Mouse (Mus musculus) bone marrow, adult 2 months (tissue): ENCODE data around the gene Lrrc38. TPM values are rescaled to one million over a fixed set of nuclear protein-coding genes. Genes with fewer than 3 reads are reported as not detected.

Source experiments
- H3K27ac ChIP-seq: fragments of 200-500 bp; 2 replicates; pipeline ENCODE4 v1.5.1; 2012; ENCODE audit warnings: low read depth, mild to moderate bottlenecking, control low read depth, inconsistent platforms, low read length; ENCODE audit not compliant: control insufficient read depth, poor library complexity, insufficient read depth
- H3K4me1 ChIP-seq: fragments of 200-500 bp; 2 replicates; pipeline ENCODE4 v1.6.1; 2011; ENCODE audit warnings: low read length; ENCODE audit not compliant: control insufficient read depth, insufficient read depth
- H3K4me3 ChIP-seq: fragments of 200-500 bp; replicated peaks from 2 replicates; pipeline ENCODE3; 2011; ENCODE audit warnings: mild to moderate bottlenecking, low read depth, low read length, control low read depth; ENCODE audit not compliant: control insufficient read depth
- CTCF ChIP-seq: fragments of 200-500 bp; IDR thresholded peaks from 2 replicates; pipeline ENCODE4 v1.5.1; 2011; ENCODE audit warnings: low read length, control low read depth; ENCODE audit not compliant: control insufficient read depth, insufficient read depth
- POLR2A ChIP-seq: fragments of 200-500 bp; IDR thresholded peaks from 2 replicates; pipeline ENCODE4 v1.6.1; 2011; ENCODE audit warnings: low read depth, mild to moderate bottlenecking, control low read depth, low read length, borderline replicate concordance; ENCODE audit not compliant: control insufficient read depth
- WGBS: fragments of 180-500 bp; shearing (Covaris S2); methylation state at CpG from one replicate; pipeline ENCODE4 v1.1.7; 2018; 5-methylcytosine and 5-hydroxymethylcytosine counted together
- polyA plus RNA-seq: library from polyadenylated mRNA; stranded (reverse); fragments of >200 nt; gene quantifications from 2 replicates; pipeline ENCODE4 v1.2.4, GENCODE M21; 2011; ENCODE audit warnings: low replicate concordance; ENCODE audit not compliant: missing spikeins, insufficient read depth, insufficient read length

The Lrrc38 gene
- polyA plus RNA-seq, 1 experiment, result not detected

- Histone ChIP-seq H3K4me1 (no peaks in the 10 kb centered on the region), H3K4me3 (no peak overlapping the region), H3K27ac (no peak overlapping the region)
- TF ChIP-seq POLR2A, result no peak
- TF ChIP-seq CTCF, result no peak
- 61% methylated on average over 6 of the region's 6 CpGs for WGBS
Measured at GRCm38 (mm10) chr4:143313299-143313698, 36.3 kb upstream of the Lrrc38 start.

- TF ChIP-seq CTCF (no peak), POLR2A (no peak)
- Histone ChIP-seq H3K27ac (no peak overlapping the region), H3K4me1 (no peaks in the 10 kb centered on the region), H3K4me3 (no peak overlapping the region)
- WGBS, result 21% methylated on average over 11 of the region's 11 CpGs
Measured at GRCm38 (mm10) chr4:143324176-143324924, 25.2 kb upstream of the Lrrc38 start.

GRCm38 (mm10) chr4:143324925-143325624 lies 24.5 kb upstream of the Lrrc38 start:
- TF ChIP-seq POLR2A (no peak), CTCF (no peak)
- 27% methylated on average over 15 of the region's 15 CpGs for WGBS
- Histone ChIP-seq H3K4me3 (no peak overlapping the region), H3K27ac (no peak overlapping the region), H3K4me1 (no peaks in the 10 kb centered on the region)

- WGBS, result 3% methylated on average over 10 of the region's 10 CpGs
- no peak overlapping the region for H3K27ac ChIP-seq
- no peaks in the 10 kb centered on the region for H3K4me1 ChIP-seq
- H3K4me3 ChIP-seq, result no peak overlapping the region
- TF ChIP-seq POLR2A (no peak), CTCF (peak; percentile 76)
Measured at GRCm38 (mm10) chr4:143325625-143325941, 24.0 kb upstream of the Lrrc38 start.

- no peak overlapping the region for H3K4me3 ChIP-seq
- H3K4me1 ChIP-seq, result no peaks in the 10 kb centered on the region
- H3K27ac ChIP-seq, result no peak overlapping the region
- TF ChIP-seq POLR2A, result no peak
- TF ChIP-seq CTCF, result no peak
- 49% methylated on average over 9 of the region's 9 CpGs for WGBS
Measured at GRCm38 (mm10) chr4:143330566-143330965, 19.0 kb upstream of the Lrrc38 start.

GRCm38 (mm10) chr4:143331787-143332186 lies 17.8 kb upstream of the Lrrc38 start:
- no peak for TF ChIP-seq CTCF
- no peak for TF ChIP-seq POLR2A
- no peaks in the 10 kb centered on the region for H3K4me1 ChIP-seq
- WGBS, result 18% methylated on average over 1 of the region's 1 CpGs
- no peak overlapping the region for H3K4me3 ChIP-seq
- H3K27ac ChIP-seq, result no peak overlapping the region

GRCm38 (mm10) chr4:143334145-143334544 lies 15.4 kb upstream of the Lrrc38 start:
- no peaks in the 10 kb centered on the region for H3K4me1 ChIP-seq
- no peak overlapping the region for H3K27ac ChIP-seq
- WGBS, result 63% methylated on average over 5 of the region's 5 CpGs
- TF ChIP-seq CTCF (no peak), POLR2A (no peak)
- H3K4me3 ChIP-seq, result no peak overlapping the region

- Histone ChIP-seq H3K4me3 (no peak overlapping the region), H3K4me1 (no peaks in the 10 kb centered on the region), H3K27ac (no peak overlapping the region)
- TF ChIP-seq CTCF (no peak), POLR2A (no peak)
- 86% methylated on average over 17 of the region's 17 CpGs for WGBS
Measured at GRCm38 (mm10) chr4:143334995-143335394, 14.6 kb upstream of the Lrrc38 start.
